Mouse (Mus musculus) spleen, postnatal 14 days (tissue): Measurements from ENCODE around the gene Pdzk1.

Experiments used
- DNase-seq, 2 experiments: peaks; one replicate each; pipeline ENCODE4 v3.0.0; 2021 to 2022; ENCODE audit warnings: low spot score in 2 of 2

Pdzk1 gene

DNA sequence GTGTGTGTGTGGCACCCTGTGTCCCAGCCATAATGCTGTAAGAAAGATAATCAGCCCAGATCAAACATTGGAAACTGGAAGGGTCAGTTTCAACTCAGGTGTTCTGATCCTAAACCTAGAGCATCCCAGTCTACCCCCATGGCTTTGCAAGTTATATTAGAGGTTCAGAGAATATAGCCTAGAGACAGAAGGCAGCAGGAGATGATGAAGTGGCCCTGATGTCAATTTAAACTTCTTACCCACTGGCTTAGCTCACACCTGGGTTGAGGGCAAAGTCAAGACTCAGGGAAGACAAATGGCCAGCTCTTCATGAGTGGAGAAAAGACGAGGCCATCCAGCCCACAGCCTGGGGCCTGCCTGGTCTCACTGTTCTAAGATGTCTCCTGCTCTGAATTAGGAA, at the start of gene Pdzk1, which contains the start of gene Cd160:
Gene Pdzk1 (plus strand): TSS at position 301 of the 400 bp plus-strand sequence.
Gene Cd160 (minus strand): TSS at position 368 of the 400 bp plus-strand sequence.
- no peak for DNase-seq

- no peak for DNase-seq
Observed at GRCm38 (mm10) chr3:96782236-96782635, 46.8 kb upstream of the Pdzk1 start.

GRCm38 (mm10) chr3:96787784-96788183, 41.3 kb upstream of the Pdzk1 start:
- DNase-seq = no peak

DNA sequence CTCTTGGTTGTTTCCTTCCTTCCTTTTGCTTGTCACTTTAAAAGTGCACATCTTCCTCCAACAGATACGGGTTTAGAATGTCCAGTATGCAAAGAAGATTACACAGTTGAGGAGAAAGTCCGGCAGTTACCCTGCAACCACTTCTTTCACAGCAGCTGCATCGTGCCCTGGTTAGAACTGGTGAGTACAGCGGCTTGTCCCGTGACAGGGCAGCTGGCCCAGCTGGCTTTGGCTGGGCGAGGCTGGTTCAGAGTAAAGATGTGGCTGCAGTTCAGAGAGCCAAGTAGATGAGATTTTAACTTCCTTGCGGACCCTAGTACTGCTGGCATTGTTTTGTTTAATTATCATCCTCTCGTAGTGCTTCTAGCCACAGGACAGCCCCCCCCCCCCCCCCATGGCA, 40.6 kb upstream of the Pdzk1 start:
- no peak for DNase-seq

DNA sequence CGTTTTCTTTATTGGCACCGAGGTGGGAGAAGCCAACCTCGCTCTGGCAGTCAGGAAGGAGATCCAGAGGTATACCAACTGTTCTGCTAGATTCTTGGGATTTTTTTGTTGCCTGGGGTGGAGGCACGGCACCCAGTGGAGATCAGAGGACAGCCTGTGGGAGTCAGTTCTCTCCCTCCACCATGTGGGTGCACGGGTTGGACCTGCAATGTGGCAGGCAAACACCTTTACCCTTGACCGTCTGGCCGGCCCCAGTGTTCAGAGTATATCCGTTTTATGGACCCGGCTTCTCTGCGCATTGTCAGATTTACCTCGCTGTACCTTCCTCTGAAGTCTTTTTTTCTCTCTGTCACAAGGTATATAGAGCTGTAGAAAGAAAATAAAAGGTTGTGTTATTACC, 28.8 kb upstream of the Pdzk1 start:
- DNase-seq = no peak

- no peak for DNase-seq
Observed at GRCm38 (mm10) chr3:96802214-96802613, 26.9 kb upstream of the Pdzk1 start.

DNA sequence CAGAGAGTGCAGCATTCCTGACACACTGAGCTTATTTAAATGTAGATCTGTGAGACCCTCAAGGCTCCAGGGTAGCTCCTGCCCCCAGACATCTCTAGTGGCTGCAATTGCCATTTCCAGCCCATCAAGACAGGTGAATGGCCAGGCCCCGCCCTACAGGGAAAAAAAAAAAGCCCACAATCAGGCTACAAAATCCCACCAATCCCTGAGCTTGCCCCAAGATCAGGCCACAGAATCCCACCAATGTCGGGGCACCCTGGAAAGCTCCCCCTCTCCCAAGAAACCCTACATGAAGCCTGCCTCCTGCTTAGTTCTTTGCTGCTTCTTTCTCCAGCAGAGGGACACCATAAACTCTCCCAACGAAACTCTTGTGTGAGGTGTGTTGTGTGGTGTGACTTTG, 20.9 kb upstream of the Pdzk1 start:
- DNase-seq = no peak

DNA sequence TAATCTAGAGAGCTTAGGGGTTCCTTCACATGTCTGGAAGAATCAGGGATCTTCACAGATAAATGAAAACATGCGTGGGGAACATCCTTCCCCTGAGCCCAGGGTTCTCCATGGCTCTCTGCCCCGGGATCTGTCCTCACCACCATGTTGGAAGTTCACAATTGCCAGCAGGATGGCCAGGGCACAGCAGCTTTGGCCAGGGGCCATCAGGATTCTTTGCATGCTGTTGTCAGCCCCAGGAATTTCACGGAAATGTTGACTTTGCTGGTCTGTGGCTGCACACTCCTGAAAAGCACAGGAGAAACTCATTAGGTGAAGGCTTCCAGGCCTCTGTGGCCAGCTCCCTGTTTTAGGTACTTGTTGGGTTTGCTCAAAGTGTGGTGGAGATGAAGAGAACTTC, 20.4 kb upstream of the Pdzk1 start:
- no peak for DNase-seq

GRCm38 (mm10) chr3:96811232-96811631, 17.9 kb upstream of the Pdzk1 start:
- DNase-seq = no peak

DNA sequence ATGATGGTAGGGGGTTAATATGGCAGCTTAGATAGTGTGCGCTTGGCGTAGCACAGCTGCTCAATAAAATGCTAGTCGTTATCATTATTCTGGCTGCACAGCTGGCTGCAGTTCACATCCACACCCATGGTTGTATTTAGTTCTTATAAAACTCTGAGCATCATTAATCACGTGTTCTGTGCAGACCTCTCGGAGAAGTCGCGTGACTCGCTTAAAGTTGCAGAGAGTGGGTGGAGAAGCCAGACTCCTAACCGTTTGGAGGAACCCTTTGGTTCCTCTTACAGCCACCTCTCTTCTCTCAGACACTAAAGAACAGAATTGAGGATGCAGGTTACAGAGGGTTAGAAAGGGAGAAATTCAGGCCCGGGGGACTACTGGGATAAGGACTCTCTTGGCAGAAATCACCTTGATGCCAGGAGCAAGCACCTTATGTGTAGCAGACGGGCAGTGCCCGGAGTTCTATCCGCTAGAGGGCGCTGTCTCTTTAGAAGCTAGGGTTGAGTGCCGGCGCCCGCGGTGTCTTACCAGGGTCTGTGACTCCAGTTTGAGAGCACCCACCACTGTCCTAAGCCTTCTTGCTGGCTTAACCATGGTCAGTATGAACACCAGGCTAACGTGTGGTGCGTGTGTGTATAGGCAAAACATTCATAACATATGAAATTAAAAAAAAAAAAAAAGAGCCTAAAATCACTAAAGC, 16.5 kb upstream of the Pdzk1 start:
- DNase-seq = peak; percentile 54 to 79

GRCm38 (mm10) chr3:96813106-96813505, 16.0 kb upstream of the Pdzk1 start:
- peak in 1 of 2 experiments; percentile 3 for DNase-seq

- no peak for DNase-seq
Observed at GRCm38 (mm10) chr3:96813591-96814244, 15.4 kb upstream of the Pdzk1 start.

GRCm38 (mm10) chr3:96814342-96814741, 14.7 kb upstream of the Pdzk1 start:
- DNase-seq = no peak

- DNase-seq = no peak
Observed at GRCm38 (mm10) chr3:96820116-96820915, 8.8 kb upstream of the Pdzk1 start.

- DNase-seq = no peak
Observed at GRCm38 (mm10) chr3:96821581-96821980, 7.5 kb upstream of the Pdzk1 start.

GRCm38 (mm10) chr3:96823701-96824100, 5.4 kb upstream of the Pdzk1 start:
- DNase-seq = no peak

DNA sequence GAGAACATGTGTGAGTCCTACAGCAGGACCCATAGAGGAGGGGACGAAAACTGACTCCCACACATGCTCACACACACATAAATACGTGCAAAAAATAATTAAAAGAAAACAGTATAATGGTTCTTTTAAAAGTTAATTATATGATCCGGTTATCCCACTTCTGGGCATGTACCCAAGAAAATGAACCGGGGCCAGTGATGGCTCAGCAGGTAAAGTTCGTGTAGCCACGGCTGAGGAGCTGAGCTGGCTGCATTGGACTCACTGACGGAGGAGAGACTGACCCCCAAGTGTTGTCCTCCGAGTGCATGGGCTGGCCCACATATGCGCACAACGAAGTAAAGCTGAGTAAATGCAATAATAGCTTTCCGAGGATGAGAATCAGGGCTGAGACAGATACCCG, 4.5 kb upstream of the Pdzk1 start:
- DNase-seq = no peak

DNA sequence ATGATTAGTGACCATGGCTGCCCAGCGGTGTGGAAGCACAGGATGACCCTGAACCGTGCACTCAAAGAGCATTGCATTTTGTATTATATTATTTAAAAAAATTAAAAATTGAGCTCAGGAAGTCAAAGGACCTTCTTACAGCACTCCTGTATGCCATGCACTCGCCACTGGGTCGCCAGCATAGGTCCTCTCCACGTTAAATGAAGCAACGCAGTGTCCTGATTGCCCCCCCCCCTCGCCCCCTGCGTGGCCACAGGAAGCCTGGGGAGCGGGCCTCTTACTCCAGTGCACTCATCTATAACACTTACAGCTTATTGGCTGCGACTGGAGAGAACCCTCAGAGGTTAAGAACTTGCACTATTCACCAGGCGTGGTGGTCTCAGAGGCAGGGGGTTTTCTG, 3.8 kb upstream of the Pdzk1 start:
- no peak for DNase-seq

- no peak for DNase-seq
Observed at GRCm38 (mm10) chr3:96828308-96828864, 698 bp upstream of the Pdzk1 start.

- DNase-seq = no peak
Observed at GRCm38 (mm10) chr3:96829856-96830255, 772 bp downstream of the Pdzk1 start.

GRCm38 (mm10) chr3:96832930-96833329, 3.8 kb downstream of the Pdzk1 start:
- no peak for DNase-seq
